Mouse (Mus musculus): ENCODE results near the gene Krt18. TPM values are rescaled to one million over a fixed set of nuclear protein-coding genes. Genes with fewer than 3 reads are reported as not detected.

Krt18 gene
- total RNA-seq (2023; ENCODE audit: inconsistent age) = 0.48 TPM in 1 of 4 replicates, not detected in the others

DNA sequence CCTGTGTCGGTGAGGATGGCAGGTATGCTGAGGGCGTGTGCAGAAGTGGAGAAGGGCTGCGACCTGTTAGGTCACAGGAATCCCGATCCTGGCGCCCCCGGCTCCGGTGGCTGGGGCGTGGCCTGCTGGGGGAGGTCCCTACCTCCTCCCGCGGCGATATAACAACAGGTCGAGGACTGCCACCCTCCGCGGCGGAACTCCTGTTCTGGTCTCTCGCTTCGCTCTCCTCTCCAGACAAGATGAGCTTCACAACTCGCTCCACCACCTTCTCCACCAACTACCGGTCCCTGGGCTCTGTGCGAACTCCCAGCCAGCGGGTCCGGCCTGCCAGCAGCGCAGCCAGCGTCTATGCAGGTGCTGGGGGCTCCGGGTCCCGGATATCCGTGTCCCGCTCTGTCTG is at the start of gene Krt18:
Krt18 (plus strand) TSS at position 141 of the 400 bp plus-strand sequence.

DNA sequence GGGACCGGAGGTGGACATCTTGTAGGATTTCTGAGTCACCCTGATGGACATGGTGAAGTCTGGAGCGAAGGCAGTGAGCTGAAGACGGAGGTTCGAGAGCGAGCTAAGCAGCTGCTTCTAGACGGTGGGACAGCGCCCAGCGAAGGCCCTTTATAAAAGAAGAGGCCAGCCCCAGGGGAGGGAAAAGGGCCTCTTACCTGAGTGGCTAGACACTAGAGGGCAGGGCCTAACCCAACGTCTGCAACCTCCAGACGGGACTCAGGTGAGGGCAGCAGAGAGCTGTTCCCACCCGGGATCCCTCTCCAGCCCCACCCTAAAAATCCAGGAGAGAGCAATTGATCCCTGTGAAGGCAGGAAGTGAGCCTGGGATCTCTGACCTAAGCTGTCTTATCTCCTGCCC is 23.8 kb upstream of the Krt18 start, which contains the start of gene Krt8:
Krt8 (minus strand) TSS at position 294 of the 400 bp plus-strand sequence.

DNA sequence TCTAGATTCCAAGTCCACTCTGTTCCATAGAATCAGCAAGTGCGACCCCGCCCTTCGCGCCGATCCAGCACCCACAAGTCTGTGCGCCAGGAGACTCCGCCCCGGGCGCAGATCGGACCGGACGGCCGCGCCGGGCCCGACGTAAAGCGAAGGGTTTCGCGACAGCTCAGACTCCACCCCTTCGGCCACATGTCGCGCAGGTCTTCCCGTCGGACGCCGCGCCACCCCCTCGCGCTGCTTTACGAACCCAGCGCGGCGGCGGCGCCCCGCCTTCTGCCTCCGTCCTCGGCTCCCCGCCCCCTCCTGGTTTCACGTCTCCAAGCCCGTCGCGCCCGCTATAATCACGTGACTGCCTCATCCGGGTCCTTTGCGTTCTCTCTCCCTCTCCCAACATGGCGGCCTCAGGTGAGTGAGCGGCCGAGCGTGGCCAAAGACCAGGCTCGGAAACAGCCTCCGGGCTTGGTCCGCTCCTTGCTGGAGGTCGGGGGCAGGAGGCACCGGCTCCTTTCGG is 45.6 kb downstream of the Krt18 start, which contains the start of gene Eif4b:
Eif4b (plus strand) TSS at position 215 of the 511 bp plus-strand sequence.

Other genes starting within 250 kb of the Krt18 start
- gene Krt72, start 241.7 kb upstream of the Krt18 start, total RNA-seq (2023; ENCODE audit: inconsistent age) = not detected in 4 replicates
- gene Krt73, start 225.8 kb upstream of the Krt18 start, total RNA-seq (2023; ENCODE audit: inconsistent age) = not detected in 4 replicates
- gene Krt2, start 210.0 kb upstream of the Krt18 start, total RNA-seq (2023; ENCODE audit: inconsistent age) = not detected in 4 replicates
- gene Krt1, start 177.4 kb upstream of the Krt18 start, total RNA-seq (2023; ENCODE audit: inconsistent age) = not detected in 4 replicates
- not detected in 4 replicates for gene Krt77, start 158.5 kb upstream of the Krt18 start, total RNA-seq (2023; ENCODE audit: inconsistent age)
- gene Krt76, start 135.3 kb upstream of the Krt18 start, total RNA-seq (2023; ENCODE audit: inconsistent age) = not detected in 4 replicates
- not detected in 4 replicates for gene Krt4, start 103.4 kb upstream of the Krt18 start, total RNA-seq (2023; ENCODE audit: inconsistent age)
- gene Krt79, start 87.9 kb upstream of the Krt18 start, total RNA-seq (2023; ENCODE audit: inconsistent age) = not detected in 4 replicates
- gene Krt78, start 73.9 kb upstream of the Krt18 start, total RNA-seq (2023; ENCODE audit: inconsistent age) = not detected in 4 replicates
- gene Krt8, start 23.7 kb upstream of the Krt18 start, total RNA-seq (2023; ENCODE audit: inconsistent age) = not detected in 4 replicates
- gene Eif4b, start 45.6 kb downstream of the Krt18 start, total RNA-seq (2023; ENCODE audit: inconsistent age) = 229 to 248 TPM (median 239 TPM) in 4 replicates
- 0.32 to 1.5 TPM (median 0.75 TPM) in 4 replicates for gene Tns2, start 72.2 kb downstream of the Krt18 start, total RNA-seq (2023; ENCODE audit: inconsistent age)
- 32.5 to 42.3 TPM (median 36.8 TPM) in 4 replicates for gene Spryd3, start 108.1 kb downstream of the Krt18 start, total RNA-seq (2023; ENCODE audit: inconsistent age)
- gene Igfbp6, start 116.2 kb downstream of the Krt18 start, total RNA-seq (2023; ENCODE audit: inconsistent age) = 0.45 to 0.96 TPM (median 0.67 TPM) in 3 of 4 replicates, not detected in the other
- 0.32 to 0.39 TPM in 2 of 4 replicates, not detected in the others for gene Soat2, start 122.3 kb downstream of the Krt18 start, total RNA-seq (2023; ENCODE audit: inconsistent age)
- 124 to 135 TPM (median 129 TPM) in 4 replicates for gene Zfp740, start 175.1 kb downstream of the Krt18 start, total RNA-seq (2023; ENCODE audit: inconsistent age)
- 25.7 to 32.5 TPM (median 28.9 TPM) in 4 replicates for gene Csad, start 176.5 kb downstream of the Krt18 start, total RNA-seq (2023; ENCODE audit: inconsistent age)
- gene Itgb7, start 203.8 kb downstream of the Krt18 start, total RNA-seq (2023; ENCODE audit: inconsistent age) = 156 to 194 TPM (median 184 TPM) in 4 replicates
- 0.18 to 0.48 TPM (median 0.30 TPM) in 4 replicates for gene Rarg, start 229.3 kb downstream of the Krt18 start, total RNA-seq (2023; ENCODE audit: inconsistent age)
- not detected in 4 replicates for gene Gm9918, start 242.4 kb downstream of the Krt18 start, total RNA-seq (2023; ENCODE audit: inconsistent age)

Data from B cell, adult (primary cell).